Mouse (Mus musculus) embryonic facial prominence, embryonic 11.5 days (tissue): ENCODE measurements at regions not wholly inside any gene's neighbourhood (a gene's known extent, or its start where the extent isn't known, plus 50 kb on each side); places are given as distances from the start of the nearest gene placed in this dataset.

Experiments
- ATAC-seq: fragments of 200-750 bp; cut with Nextera tagmentation; replicated peaks from 2 replicates; pipeline ENCODE4 v1.8.0; 2017; ENCODE audit warnings: low read depth; ENCODE audit not compliant: insufficient number of reproducible peaks, low FRiP score, low TSS enrichment
- DNase-seq: peaks from one replicate; pipeline ENCODE4 v3.0.0-alpha.2; 2015; ENCODE audit warnings: low spot score
- H3K27ac ChIP-seq: fragments of 300-500 bp; sonication (generic); replicated peaks from 2 replicates; pipeline ENCODE4 v1.5.1; 2014; ENCODE audit warnings: mild to moderate bottlenecking, low read depth, low read length, control low read depth
- H3K27me3 ChIP-seq: fragments of 300-500 bp; sonication (generic); 2 replicates; pipeline ENCODE4 v1.6.1; 2014; ENCODE audit warnings: mild to moderate bottlenecking, low read length, moderate library complexity, mixed read lengths; ENCODE audit not compliant: control insufficient read depth, insufficient read depth
- H3K36me3 ChIP-seq: fragments of 300-500 bp; sonication (generic); replicated peaks from 2 replicates; pipeline ENCODE4 v1.6.1; 2014; ENCODE audit warnings: low read depth, mild to moderate bottlenecking, low read length, moderate library complexity, mixed read lengths; ENCODE audit not compliant: control insufficient read depth, insufficient read depth
- H3K4me1 ChIP-seq: fragments of 300-500 bp; sonication (generic); 2 replicates; pipeline ENCODE4 v1.6.1; 2014; ENCODE audit warnings: low read length, mixed read lengths; ENCODE audit not compliant: control insufficient read depth, insufficient read depth
- H3K4me2 ChIP-seq: fragments of 300-500 bp; sonication (generic); 2 replicates; pipeline ENCODE4 v1.6.1; 2014; ENCODE audit warnings: low read depth, mild to moderate bottlenecking, control low read depth, low read length, moderate library complexity
- H3K4me3 ChIP-seq: fragments of 300-500 bp; sonication (generic); 2 replicates; pipeline ENCODE4 v1.5.1; 2014; ENCODE audit warnings: low read depth, low read length, control low read depth
- H3K9ac ChIP-seq: fragments of 300-500 bp; sonication (generic); replicated peaks from 2 replicates; pipeline ENCODE4 v1.6.1; 2014; ENCODE audit warnings: mild to moderate bottlenecking, control low read depth, low read length
- H3K9me3 ChIP-seq: fragments of 300-500 bp; sonication (generic); replicated peaks from 2 replicates; pipeline ENCODE4 v1.6.1; 2016; ENCODE audit warnings: mild to moderate bottlenecking, low read length, inconsistent platforms, mixed read lengths; ENCODE audit not compliant: control insufficient read depth
- WGBS: fragments of 180-500 bp; shearing (Covaris S2); extraction: QIAGEN DNeasy Blood & Tissue Kit; methylation state at CpG from one replicate; pipeline ENCODE4 v1.1.7; 2014; 5-methylcytosine and 5-hydroxymethylcytosine counted together

DNA sequence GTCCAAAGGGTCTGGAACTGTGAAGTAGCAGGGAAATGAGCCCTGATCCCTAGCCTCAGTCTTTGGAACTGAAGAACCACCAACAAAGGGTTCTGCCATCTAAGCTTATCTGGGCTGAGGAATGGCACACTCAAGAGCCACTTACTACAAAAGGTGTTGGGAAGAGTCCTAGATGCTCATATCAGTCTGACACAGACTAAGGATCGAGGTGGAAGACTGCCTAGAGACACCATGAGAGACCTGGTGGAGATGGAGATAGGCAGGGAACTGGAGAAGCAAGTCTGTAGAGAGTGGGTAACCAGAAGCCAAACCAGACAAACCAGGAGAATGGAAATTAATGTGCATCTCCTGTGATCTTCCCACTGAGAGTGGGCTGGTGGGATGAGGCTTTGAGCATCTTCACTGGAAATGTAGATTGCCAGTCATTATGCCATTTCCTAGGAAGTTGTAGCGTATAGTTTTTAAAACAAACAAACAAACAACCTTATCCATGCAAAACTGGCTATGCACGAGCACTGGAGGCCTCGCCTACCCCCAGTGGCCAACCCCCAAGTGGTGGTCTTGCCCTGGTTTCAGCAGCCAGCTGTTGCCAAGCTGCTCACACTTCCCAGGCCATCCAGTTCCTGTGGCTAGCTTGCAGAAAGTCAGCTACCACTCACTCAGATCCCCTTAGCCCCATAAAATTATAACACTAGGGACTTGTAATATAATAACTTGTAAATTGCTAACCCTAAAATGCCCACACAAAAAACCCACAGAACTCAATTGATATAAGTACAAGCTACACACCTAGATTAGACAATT, 136.2 kb upstream of the Meis1 start:
- Histone ChIP-seq H3K9ac (no peak overlapping the region), H3K27ac (no peak overlapping the region), H3K36me3 (no peaks in the 10 kb centered on the region), H3K9me3 (no peaks in the 10 kb centered on the region), H3K27me3 (no peaks in the 10 kb centered on the region), H3K4me3 (no peak overlapping the region), H3K4me2 (no peak overlapping the region), H3K4me1 (no peaks in the 10 kb centered on the region)
- WGBS, result 86% methylated on average over 4 of the region's 4 CpGs
- no peak for DNase-seq
- no peak for ATAC-seq

DNA sequence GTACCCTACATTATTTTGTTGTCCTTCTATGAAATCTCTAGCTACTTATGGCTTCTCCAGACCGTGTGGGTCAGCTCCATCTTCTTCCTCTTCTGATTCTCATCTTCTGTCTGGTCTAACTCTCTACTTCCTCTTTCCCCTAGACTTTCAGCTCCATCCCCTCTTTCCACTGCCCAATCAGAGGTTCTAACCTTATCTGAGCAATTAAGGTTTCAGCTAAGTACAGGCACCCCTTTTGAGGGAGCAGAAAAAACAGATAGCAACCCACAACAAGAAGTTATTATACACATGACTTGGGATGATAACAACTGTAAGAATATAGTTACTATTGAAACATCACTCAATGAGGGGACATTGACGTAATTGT, 136.8 kb upstream of the Meis1 start:
- no peaks in the 10 kb centered on the region for H3K9me3 ChIP-seq
- H3K36me3 ChIP-seq, result no peaks in the 10 kb centered on the region
- no peaks in the 10 kb centered on the region for H3K27me3 ChIP-seq
- no peak overlapping the region for H3K9ac ChIP-seq
- H3K4me3 ChIP-seq, result no peak overlapping the region
- no peak for DNase-seq
- 87% methylated on average over 2 of the region's 2 CpGs for WGBS
- H3K4me2 ChIP-seq, result no peak overlapping the region
- ATAC-seq, result no peak
- no peak overlapping the region for H3K27ac ChIP-seq
- no peaks in the 10 kb centered on the region for H3K4me1 ChIP-seq

DNA sequence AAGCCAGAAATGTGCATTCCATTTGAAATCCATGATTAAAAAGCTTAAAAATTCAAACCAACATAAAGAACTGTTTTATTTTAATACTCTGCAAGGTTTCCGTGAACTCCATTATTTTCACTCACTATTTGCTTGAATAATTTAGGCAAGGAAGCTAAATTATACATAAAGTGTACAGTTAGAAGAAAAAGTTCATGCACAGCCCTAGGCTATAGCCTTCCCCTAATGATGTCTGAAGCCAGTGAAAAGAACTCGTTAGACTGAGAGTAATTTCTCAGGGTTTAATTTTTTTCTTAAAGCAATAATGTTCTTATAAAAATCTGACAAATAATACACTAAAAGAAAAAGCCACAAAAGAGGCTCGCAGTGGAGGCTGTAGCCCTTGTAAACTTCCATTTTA, 141.4 kb upstream of the Meis1 start:
- Histone ChIP-seq H3K27me3 (no peaks in the 10 kb centered on the region), H3K27ac (no peak overlapping the region), H3K4me3 (no peak overlapping the region), H3K9ac (no peak overlapping the region), H3K9me3 (no peaks in the 10 kb centered on the region), H3K36me3 (no peaks in the 10 kb centered on the region), H3K4me1 (no peaks in the 10 kb centered on the region), H3K4me2 (no peak overlapping the region)
- DNase-seq (no peak), ATAC-seq (no peak)
- WGBS, result 57% methylated on average over 3 of the region's 3 CpGs

DNA sequence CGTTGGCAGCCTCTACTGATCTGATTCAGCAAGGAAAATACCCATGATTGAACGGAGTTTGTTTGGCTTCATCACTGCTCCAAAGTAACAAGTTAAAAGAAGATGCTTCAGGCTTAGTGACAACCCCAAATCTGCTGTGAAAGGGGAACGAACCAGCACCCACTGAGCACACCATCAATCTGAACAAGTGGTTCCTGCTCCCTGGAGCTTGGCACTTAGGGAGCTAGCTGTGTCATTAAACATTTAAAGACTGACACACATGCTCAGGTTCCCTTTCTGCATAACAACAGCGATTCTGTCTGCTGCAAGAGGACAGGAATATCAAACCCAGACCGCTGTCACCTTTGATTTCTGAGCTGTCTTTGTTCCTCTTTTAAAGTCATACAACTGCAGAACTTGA, 141.9 kb upstream of the Meis1 start:
- Histone ChIP-seq H3K36me3 (no peaks in the 10 kb centered on the region), H3K4me2 (no peak overlapping the region), H3K9ac (no peak overlapping the region), H3K9me3 (no peaks in the 10 kb centered on the region), H3K27ac (no peak overlapping the region), H3K27me3 (no peaks in the 10 kb centered on the region), H3K4me3 (no peak overlapping the region), H3K4me1 (no peaks in the 10 kb centered on the region)
- DNase-seq (no peak), ATAC-seq (no peak)
- WGBS, result 44% methylated on average over 5 of the region's 5 CpGs

DNA sequence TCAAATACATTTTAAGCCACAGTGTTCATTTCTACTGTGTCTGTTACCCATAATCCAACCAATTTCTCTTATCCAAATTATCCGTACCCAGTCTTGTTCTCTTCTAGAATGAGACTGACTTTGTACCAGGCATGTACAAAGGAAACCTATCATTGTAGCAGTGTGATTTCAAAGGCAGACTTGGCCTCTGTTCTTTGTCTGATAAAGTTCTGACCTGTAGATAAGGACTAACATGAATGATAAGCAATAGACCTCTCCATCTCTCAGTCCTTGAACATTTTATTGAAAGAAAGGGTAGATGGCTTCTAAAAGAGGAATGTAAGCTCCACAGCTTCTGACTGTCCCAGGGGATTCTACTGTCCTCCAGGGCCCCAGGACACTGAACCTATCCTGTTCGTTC, 152.2 kb upstream of the Meis1 start:
- H3K27ac ChIP-seq, result no peak overlapping the region
- H3K4me2 ChIP-seq, result no peak overlapping the region
- DNase-seq (no peak), ATAC-seq (no peak)
- no peak overlapping the region for H3K9ac ChIP-seq
- no peak overlapping the region for H3K4me3 ChIP-seq
- no peaks in the 10 kb centered on the region for H3K4me1 ChIP-seq
- H3K9me3 ChIP-seq, result no peaks in the 10 kb centered on the region
- no peaks in the 10 kb centered on the region for H3K36me3 ChIP-seq
- 89% methylated on average over 2 of the region's 2 CpGs for WGBS
- no peaks in the 10 kb centered on the region for H3K27me3 ChIP-seq

DNA sequence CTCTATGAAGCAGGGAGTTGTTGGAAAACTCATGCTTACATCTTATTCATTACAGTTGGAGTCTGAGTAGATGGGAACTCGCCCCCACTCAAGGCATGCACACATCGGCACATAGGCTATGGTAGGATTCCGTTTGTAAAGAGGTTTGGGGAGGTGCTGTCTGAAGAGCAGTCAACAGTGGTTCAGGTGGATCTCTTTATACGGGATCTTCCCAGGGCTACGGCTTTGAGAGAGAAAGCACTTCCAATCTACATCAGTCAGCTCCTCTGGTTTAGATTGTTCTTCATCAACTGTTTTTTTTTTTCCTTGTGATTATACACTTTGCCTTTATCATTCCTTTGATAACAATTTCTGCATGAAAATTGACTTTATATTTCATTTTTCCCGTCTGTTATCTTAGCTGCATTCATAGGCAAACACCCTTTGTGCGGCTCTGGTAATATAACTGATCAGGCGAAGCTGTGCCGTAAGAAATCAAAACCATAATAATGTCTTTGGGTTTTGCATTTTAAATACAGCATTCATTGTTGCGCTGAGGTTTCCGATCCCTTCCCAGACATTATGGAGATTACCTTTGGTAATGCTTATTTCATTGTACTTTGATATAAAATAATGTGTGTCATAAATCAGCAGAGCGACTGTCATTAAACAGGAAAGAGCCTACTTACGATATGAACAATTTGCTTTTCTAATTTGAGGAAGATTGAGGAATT, 155.7 kb upstream of the Meis1 start:
- no peak overlapping the region for H3K9ac ChIP-seq
- WGBS, result 87% methylated on average over 13 of the region's 13 CpGs
- H3K4me1 ChIP-seq, result no peaks in the 10 kb centered on the region
- no peaks in the 10 kb centered on the region for H3K36me3 ChIP-seq
- no peaks in the 10 kb centered on the region for H3K9me3 ChIP-seq
- no peak overlapping the region for H3K27ac ChIP-seq
- no peak for DNase-seq
- H3K27me3 ChIP-seq, result no peaks in the 10 kb centered on the region
- no peak overlapping the region for H3K4me3 ChIP-seq
- H3K4me2 ChIP-seq, result no peak overlapping the region
- no peak for ATAC-seq

DNA sequence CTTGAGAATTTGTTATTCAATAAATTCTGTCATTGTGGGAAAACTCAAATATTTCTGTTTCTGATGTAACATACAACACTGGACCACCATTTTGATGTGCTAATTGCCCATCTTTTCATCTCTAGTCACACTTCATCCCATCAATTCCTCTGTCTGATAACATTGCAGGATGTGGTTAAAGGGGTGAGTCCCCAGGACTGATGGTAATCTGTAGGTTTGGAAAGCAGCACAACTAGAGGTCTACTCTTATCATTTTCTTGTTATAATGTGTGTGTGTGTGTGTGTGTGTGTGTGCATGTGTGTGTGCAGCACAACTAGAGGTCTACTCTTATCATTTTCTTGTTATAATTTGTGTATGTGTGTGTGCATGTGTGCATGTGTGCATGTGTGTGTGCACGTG, 160.5 kb upstream of the Meis1 start:
- Histone ChIP-seq H3K27me3 (no peaks in the 10 kb centered on the region), H3K4me3 (no peak overlapping the region), H3K9me3 (no peaks in the 10 kb centered on the region), H3K9ac (no peak overlapping the region), H3K4me1 (no peaks in the 10 kb centered on the region), H3K36me3 (no peaks in the 10 kb centered on the region), H3K4me2 (no peak overlapping the region), H3K27ac (no peak overlapping the region)
- no peak for ATAC-seq
- no peak for DNase-seq
- WGBS, result 93% methylated on average over 1 of the region's 1 CpGs

DNA sequence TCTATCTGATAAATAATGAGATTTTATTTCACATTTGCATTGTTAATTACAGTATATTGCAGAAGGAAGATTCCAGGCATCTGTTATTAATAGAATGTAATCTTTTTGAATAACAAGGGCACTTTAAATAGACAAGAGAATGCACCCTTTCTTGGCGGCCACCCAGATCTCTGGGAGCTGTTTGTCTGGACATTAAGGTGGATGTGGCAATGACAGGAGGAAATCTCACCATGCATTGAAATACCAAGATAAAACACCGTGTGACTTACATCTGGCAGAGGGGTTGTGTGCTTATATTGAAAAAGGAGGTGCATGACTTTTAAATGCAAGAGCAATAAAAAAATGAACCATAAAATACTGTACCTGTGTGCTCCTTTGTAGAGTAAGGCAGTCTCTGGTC, 171.0 kb upstream of the Meis1 start:
- DNase-seq (no peak), ATAC-seq (no peak)
- no peaks in the 10 kb centered on the region for H3K4me1 ChIP-seq
- H3K4me3 ChIP-seq, result no peak overlapping the region
- H3K36me3 ChIP-seq, result no peaks in the 10 kb centered on the region
- H3K9ac ChIP-seq, result no peak overlapping the region
- H3K9me3 ChIP-seq, result no peaks in the 10 kb centered on the region
- no peak overlapping the region for H3K27ac ChIP-seq
- WGBS, result 62% methylated on average over 2 of the region's 2 CpGs
- no peaks in the 10 kb centered on the region for H3K27me3 ChIP-seq
- no peak overlapping the region for H3K4me2 ChIP-seq
